Comparison of ENCODE assay signal across 21 mouse cellular contexts in the genomic region with DNA sequence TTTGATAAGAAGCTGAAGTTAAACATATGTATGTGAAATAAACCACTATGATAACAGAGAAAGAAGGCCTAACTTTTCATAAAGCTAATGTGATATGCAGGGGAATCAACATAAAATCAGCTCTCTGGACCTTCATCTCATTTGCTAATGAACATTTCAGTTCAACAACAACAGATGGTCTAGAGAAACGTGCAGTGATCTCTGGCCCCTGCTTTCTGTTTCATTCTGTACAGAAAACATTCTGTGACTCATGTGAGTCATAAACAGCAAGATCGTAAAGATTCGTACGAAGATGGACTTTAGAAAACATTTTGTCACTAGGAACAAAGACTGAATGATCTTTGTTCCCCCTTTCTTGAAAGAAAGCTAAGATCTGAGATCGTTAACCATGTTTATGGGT. TPM values are rescaled to one million over a fixed set of nuclear protein-coding genes. Genes with fewer than 3 reads are reported as not detected.
"Had no signal": no experiment of that assay in that cellular context is flagged by ENCODE, and none has a peak within 500 bp of the region (broad histone marks: within the 10 kb centered on the region; RNA-seq: fewer than 3 reads in every experiment).

No protein-coding gene starts in this region.

- H3K4me1 ChIP-seq: limb, embryonic 13.5 days; liver, embryonic 15.5 days; midbrain, embryonic 15.5 days had no signal

- H3K4me2 ChIP-seq: limb, embryonic 13.5 days; liver, embryonic 15.5 days; lung, embryonic 14.5 days; midbrain, embryonic 15.5 days had no signal

- H3K27me3 ChIP-seq: limb, embryonic 13.5 days; liver, embryonic 15.5 days; midbrain, embryonic 15.5 days had no signal

- H3K27ac ChIP-seq: layer of hippocampus, adult 2 months; limb, embryonic 13.5 days; liver, embryonic 15.5 days; midbrain, embryonic 10.5 days; midbrain, embryonic 15.5 days had no signal

- H3K9ac ChIP-seq: limb, embryonic 13.5 days; liver, embryonic 15.5 days; lung, embryonic 14.5 days; midbrain, embryonic 15.5 days had no signal

- ATAC-seq: midbrain, embryonic 15.5 days had no signal

- H3K9me3 ChIP-seq: limb, embryonic 13.5 days; liver, embryonic 15.5 days; midbrain, embryonic 10.5 days; midbrain, embryonic 15.5 days had no signal

- DNase-seq: kidney, adult 2 months; kidney, postnatal 36 days; left cerebral cortex, postnatal 4 days; lung, embryonic 14.5 days; lung, postnatal 10 days; lung, postnatal 4 days; thymus, adult 18-20 months; thymus, postnatal 14 days had no signal

- H3K36me3 ChIP-seq: limb, embryonic 13.5 days; liver, embryonic 15.5 days; midbrain, embryonic 10.5 days; midbrain, embryonic 15.5 days had no signal

- H3K4me3 ChIP-seq: layer of hippocampus, adult 2 months; limb, embryonic 13.5 days; liver, embryonic 15.5 days; midbrain, embryonic 10.5 days; midbrain, embryonic 15.5 days had no signal

RNA-seq across cellular contexts. Expression of gene Gnat3, which starts 48.0 kb away (rescaled TPM):
- total RNA-seq: layer of hippocampus, adult 2 months; layer of hippocampus, postnatal 14 days; left cerebral cortex, adult 18-20 months; left cerebral cortex, postnatal 10 days; left cerebral cortex, postnatal 4 days; liver, adult 2 months; megakaryocyte, adult 5-6 weeks had no signal
- polyA plus RNA-seq: kidney, adult 2 months; kidney, embryonic 16.5 days; limb, embryonic 13.5 days; liver, adult 2 months; liver, embryonic 15.5 days; lung, embryonic 14.5 days; midbrain, embryonic 15.5 days; neural tube, embryonic 14.5 days; stomach, embryonic 14.5 days had no signal
